Mouse (Mus musculus) lung, adult 2 months (tissue): ENCODE results near the gene Grxcr1.

Source experiments
- CTCF ChIP-seq: fragments of 200-500 bp; IDR thresholded peaks from 2 replicates; pipeline ENCODE4 v1.5.1; 2011; ENCODE audit warnings: mild to moderate bottlenecking, low read length, control low read depth; ENCODE audit not compliant: insufficient read depth
- POLR2A ChIP-seq: fragments of 200-500 bp; IDR thresholded peaks from 2 replicates; pipeline ENCODE4 v1.6.1; 2011; ENCODE audit warnings: low read depth, mild to moderate bottlenecking, control low read depth, low read length, borderline replicate concordance; ENCODE audit errors: extremely low read depth

GRCm38 (mm10) chr5:68122883-68123282 is 91.2 kb downstream of the Grxcr1 start:
- TF ChIP-seq POLR2A = no peak
- TF ChIP-seq CTCF = no peak
